Mouse (Mus musculus) T-helper 2 cell (primary cell): ENCODE data around the gene Cbx2.

Source experiments
- in situ Hi-C: fragments of 300-600 bp; cut with MboI, MseI; formaldehyde crosslinking; loops from one replicate; pipeline ENCODE4 v1.15.1; 2025; ENCODE audit warnings: high pct_unique_total_duplicates

Cbx2 gene

GRCm38 (mm10) chr11:119055571-119056131 is 32.9 kb downstream of the Cbx2 start:
- in situ Hi-C loops: no loop called here

- in situ Hi-C loops: no loop called here
Observed at GRCm38 (mm10) chr11:119056301-119057211, 33.8 kb downstream of the Cbx2 start.

- in situ Hi-C loops: no loop called here
Observed at GRCm38 (mm10) chr11:119057291-119057690, 34.5 kb downstream of the Cbx2 start.

GRCm38 (mm10) chr11:119058041-119058995 is 35.6 kb downstream of the Cbx2 start:
- in situ Hi-C loops: no loop called here

GRCm38 (mm10) chr11:119059256-119059655 is 36.5 kb downstream of the Cbx2 start:
- in situ Hi-C loops: no loop called here

- in situ Hi-C loops: no loop called here
Observed at GRCm38 (mm10) chr11:119066841-119067240, 44.1 kb downstream of the Cbx2 start.

GRCm38 (mm10) chr11:119072239-119072638 is 49.5 kb downstream of the Cbx2 start:
- in situ Hi-C loops: no loop called here

- in situ Hi-C loops: no loop called here
Observed at GRCm38 (mm10) chr11:119072986-119073385, 50.2 kb downstream of the Cbx2 start.

GRCm38 (mm10) chr11:119073876-119074433 is 51.2 kb downstream of the Cbx2 start:
- in situ Hi-C loops: no loop called here

- in situ Hi-C loops: no loop called here
Observed at GRCm38 (mm10) chr11:119075805-119076204, 53.0 kb downstream of the Cbx2 start.

- in situ Hi-C loops: no loop called here
Observed at GRCm38 (mm10) chr11:119077755-119078154, 55.0 kb downstream of the Cbx2 start.

GRCm38 (mm10) chr11:119078691-119079444 is 56.1 kb downstream of the Cbx2 start:
- in situ Hi-C loops: no loop called here

GRCm38 (mm10) chr11:119079445-119079837 is 56.7 kb downstream of the Cbx2 start:
- in situ Hi-C loops: no loop called here

GRCm38 (mm10) chr11:119080461-119081147 is 57.8 kb downstream of the Cbx2 start:
- in situ Hi-C loops: no loop called here
